Mouse (Mus musculus) stomach, postnatal 0 days (tissue): ENCODE measurements around the gene Tmem242. TPM values are rescaled to one million over a fixed set of nuclear protein-coding genes. Genes with fewer than 3 reads are reported as not detected.

Source experiments
- ATAC-seq: fragments of 200-750 bp; cut with Nextera tagmentation; 2 replicates; pipeline ENCODE4 v1.8.0; 2017; ENCODE audit not compliant: low FRiP score, low TSS enrichment
- DNase-seq: peaks from one replicate; pipeline ENCODE4 v3.0.0-alpha.2; 2016; ENCODE audit warnings: low spot score
- H3K27ac ChIP-seq: fragments of 300-500 bp; sonication (generic); replicated peaks from 2 replicates; pipeline ENCODE4 v1.5.1; 2014; ENCODE audit warnings: mild to moderate bottlenecking, control low read depth
- H3K27me3 ChIP-seq: fragments of 300-500 bp; sonication (generic); 2 replicates; pipeline ENCODE4 v1.6.1; 2014; ENCODE audit warnings: low read length; ENCODE audit not compliant: control insufficient read depth, insufficient read depth
- H3K36me3 ChIP-seq: fragments of 300-500 bp; sonication (generic); 2 replicates; pipeline ENCODE4 v1.6.1; 2014; ENCODE audit warnings: low read length, mixed read lengths; ENCODE audit not compliant: control insufficient read depth, insufficient read depth
- H3K4me1 ChIP-seq: fragments of 300-500 bp; sonication (generic); replicated peaks from 2 replicates; pipeline ENCODE4 v1.6.1; 2014; ENCODE audit warnings: antibody characterized with exemption; ENCODE audit not compliant: control insufficient read depth, insufficient read depth
- H3K4me2 ChIP-seq: fragments of 300-500 bp; sonication (generic); replicated peaks from 2 replicates; pipeline ENCODE4 v1.6.1; 2014; ENCODE audit warnings: low read depth, mild to moderate bottlenecking, control low read depth, moderate library complexity
- H3K4me3 ChIP-seq: fragments of 300-500 bp; sonication (generic); 2 replicates; pipeline ENCODE4 v1.5.1; 2014; ENCODE audit warnings: low read depth, low read length, control low read depth
- H3K9ac ChIP-seq: fragments of 300-500 bp; sonication (generic); 2 replicates; pipeline ENCODE4 v1.6.1; 2014; ENCODE audit warnings: mild to moderate bottlenecking, low read length, control low read depth, mixed read lengths
- H3K9me3 ChIP-seq: fragments of 300-500 bp; sonication (generic); 2 replicates; pipeline ENCODE4 v1.6.1; 2016; ENCODE audit warnings: low read length; ENCODE audit not compliant: control insufficient read depth
- CTCF ChIP-seq: IDR thresholded peaks from 2 replicates; pipeline ENCODE4 v1.5.1; 2016; ENCODE audit warnings: antibody characterized with exemption, low read depth, mild to moderate bottlenecking, moderate library complexity
- EP300 ChIP-seq: optimal IDR thresholded peaks from 2 replicates; pipeline ENCODE3; 2016; ENCODE audit warnings: antibody characterized with exemption
- WGBS: fragments of 180-500 bp; shearing (Covaris S2); extraction: QIAGEN DNeasy Blood & Tissue Kit; methylation state at CpG from one replicate; pipeline ENCODE4 v1.1.7; 2014; 5-methylcytosine and 5-hydroxymethylcytosine counted together
- polyA plus RNA-seq: library from polyadenylated mRNA; unstranded; fragments of >200 nt; fragmentation: Nextera tagmentation; extraction: Ambion mirVana; gene quantifications from 2 replicates; pipeline ENCODE4 v1.2.1, GENCODE M21; 2015

The Tmem242 gene
- polyA plus RNA-seq = 101 TPM in 2 replicates

GRCm38 (mm10) chr17:5440159-5440971 lies at the start of gene Tmem242:
Gene Tmem242, minus strand, starts transcription at chr17:5440259.
- ATAC-seq (peak; percentile 90), DNase-seq (peak; percentile 90)
- peak within 1 kb of the TSS; percentile 62 for H3K4me3 ChIP-seq
- H3K9ac ChIP-seq = peak within 1 kb of the TSS; percentile 69
- WGBS = under 1% methylated on average over 27 of the region's 27 CpGs
- H3K9me3 ChIP-seq = no peaks in the 10 kb centered on the region
- H3K4me1 ChIP-seq = no peaks in the 10 kb centered on the region
- H3K4me2 ChIP-seq = peak within 1 kb of the TSS; percentile 72
- peak within 1 kb of the TSS; percentile 92 for H3K27ac ChIP-seq
- TF ChIP-seq EP300 (no peak), CTCF (peak; percentile 72)
- no peaks in the 10 kb centered on the region for H3K27me3 ChIP-seq
- no peaks in the 10 kb centered on the region; the same call in 1 of the 2 replicates for H3K36me3 ChIP-seq

DNA sequence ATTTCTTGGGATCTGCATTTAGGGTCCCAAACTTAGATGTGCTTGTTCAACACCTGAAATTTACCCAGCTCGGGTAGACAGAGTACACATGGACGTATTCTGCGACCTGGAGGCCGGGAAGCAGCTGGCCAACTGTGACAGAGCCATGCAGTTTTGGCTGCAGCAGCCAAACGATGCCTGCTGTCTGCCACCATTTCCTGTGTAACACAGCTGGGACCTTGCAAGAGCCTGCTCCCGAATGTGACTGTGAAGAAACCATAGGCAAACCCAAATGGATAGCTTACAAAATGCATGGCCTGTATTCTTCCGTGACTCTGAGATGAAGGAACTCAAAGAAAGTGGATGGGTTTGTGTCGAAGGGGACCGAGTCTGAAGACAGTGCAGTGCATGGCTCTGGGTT lies 48.1 kb upstream of the Tmem242 start:
- Histone ChIP-seq H3K4me1 (no peaks in the 10 kb centered on the region), H3K9me3 (no peaks in the 10 kb centered on the region), H3K27ac (no peak overlapping the region), H3K4me3 (no peak overlapping the region), H3K9ac (no peak overlapping the region), H3K27me3 (no peaks in the 10 kb centered on the region), H3K4me2 (peak overlapping the region; percentile 21; the same call in 1 of the 2 replicates), H3K36me3 (no peaks in the 10 kb centered on the region)
- TF ChIP-seq EP300 (no peak), CTCF (no peak)
- no peak for DNase-seq
- no peak for ATAC-seq
- 46% methylated on average over 9 of the region's 9 CpGs for WGBS

- H3K9ac ChIP-seq = no peak overlapping the region
- H3K4me3 ChIP-seq = no peak overlapping the region
- H3K4me2 ChIP-seq = no peak overlapping the region
- H3K9me3 ChIP-seq = no peaks in the 10 kb centered on the region
- TF ChIP-seq EP300 (no peak), CTCF (no peak)
- no peaks in the 10 kb centered on the region for H3K27me3 ChIP-seq
- WGBS = 84% methylated on average over 1 of the region's 1 CpGs
- ATAC-seq = no peak
- no peaks in the 10 kb centered on the region for H3K36me3 ChIP-seq
- H3K4me1 ChIP-seq = no peaks in the 10 kb centered on the region
- no peak for DNase-seq
- no peak overlapping the region for H3K27ac ChIP-seq
Measured at GRCm38 (mm10) chr17:5484663-5485062, 44.6 kb upstream of the Tmem242 start.

DNA sequence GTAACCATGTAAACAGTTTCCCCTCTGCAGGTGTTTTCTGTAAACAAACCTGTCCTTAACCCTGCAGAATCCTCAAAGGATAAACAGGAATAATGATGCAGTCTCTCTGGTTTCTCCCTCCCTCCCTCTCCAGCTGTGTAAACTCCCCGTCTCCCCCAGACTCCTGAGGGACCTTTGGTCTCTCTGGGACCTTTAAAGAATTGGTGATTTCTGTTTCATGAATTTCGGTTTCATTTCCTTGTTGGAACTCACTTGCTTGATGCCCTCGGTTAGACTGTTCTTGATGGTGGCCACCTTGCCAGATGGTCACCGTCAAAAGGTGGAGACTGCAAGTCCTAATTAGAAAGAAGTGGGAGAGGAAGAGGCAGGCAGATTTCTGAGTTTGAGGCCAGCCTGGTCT lies 43.4 kb upstream of the Tmem242 start:
- H3K4me2 ChIP-seq = no peak overlapping the region
- no peak overlapping the region for H3K9ac ChIP-seq
- TF ChIP-seq EP300 (no peak), CTCF (no peak)
- H3K4me3 ChIP-seq = no peak overlapping the region
- H3K27me3 ChIP-seq = no peaks in the 10 kb centered on the region
- DNase-seq = no peak
- ATAC-seq = no peak
- no peak overlapping the region for H3K27ac ChIP-seq
- no peaks in the 10 kb centered on the region for H3K4me1 ChIP-seq
- H3K9me3 ChIP-seq = no peaks in the 10 kb centered on the region
- 35% methylated on average over 4 of the region's 4 CpGs for WGBS
- H3K36me3 ChIP-seq = no peaks in the 10 kb centered on the region

DNA sequence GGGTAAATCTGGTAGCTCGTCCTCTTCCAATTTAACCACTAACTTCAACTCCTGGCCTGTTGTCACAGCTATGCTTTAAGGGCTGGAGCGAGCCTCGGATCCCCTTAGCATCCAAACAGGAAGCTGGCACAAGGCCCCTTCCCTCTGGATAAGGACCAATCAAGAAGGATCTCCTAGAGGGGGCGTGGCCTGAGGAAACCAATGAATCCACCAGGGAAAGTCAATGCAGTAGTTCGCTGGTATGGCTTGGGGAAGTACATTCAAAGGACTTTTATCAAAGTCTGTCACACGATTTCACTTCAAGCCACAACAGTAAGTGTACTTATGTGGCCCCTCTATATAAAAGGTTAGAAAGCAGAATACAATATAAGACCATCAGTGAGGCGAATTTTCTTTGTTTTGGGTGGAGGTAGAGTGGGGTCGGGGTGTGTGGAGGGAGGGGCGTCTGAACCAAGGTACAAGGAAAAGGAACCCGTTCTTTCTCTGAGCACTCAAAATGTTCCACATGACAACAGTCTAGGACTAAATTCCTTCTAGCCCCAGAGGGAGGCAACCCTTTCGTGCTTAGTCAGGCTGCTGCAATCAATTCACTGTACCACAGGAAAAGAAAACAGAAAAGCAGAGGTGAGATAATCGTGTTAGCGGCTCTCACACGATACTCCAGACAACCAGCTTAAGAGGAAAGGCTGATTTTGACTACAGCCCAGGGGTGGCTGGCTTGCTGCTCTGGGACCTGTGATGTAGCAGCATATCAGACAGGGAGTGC lies 36.1 kb upstream of the Tmem242 start:
- TF ChIP-seq EP300 (no peak), CTCF (no peak)
- no peaks in the 10 kb centered on the region for H3K4me1 ChIP-seq
- ATAC-seq (no peak), DNase-seq (no peak)
- H3K4me2 ChIP-seq = no peak overlapping the region
- H3K9me3 ChIP-seq = no peaks in the 10 kb centered on the region
- 61% methylated on average over 14 of the region's 14 CpGs for WGBS
- H3K27me3 ChIP-seq = no peaks in the 10 kb centered on the region
- no peak overlapping the region for H3K9ac ChIP-seq
- H3K27ac ChIP-seq = no peak overlapping the region
- H3K36me3 ChIP-seq = no peaks in the 10 kb centered on the region
- H3K4me3 ChIP-seq = no peak overlapping the region

DNA sequence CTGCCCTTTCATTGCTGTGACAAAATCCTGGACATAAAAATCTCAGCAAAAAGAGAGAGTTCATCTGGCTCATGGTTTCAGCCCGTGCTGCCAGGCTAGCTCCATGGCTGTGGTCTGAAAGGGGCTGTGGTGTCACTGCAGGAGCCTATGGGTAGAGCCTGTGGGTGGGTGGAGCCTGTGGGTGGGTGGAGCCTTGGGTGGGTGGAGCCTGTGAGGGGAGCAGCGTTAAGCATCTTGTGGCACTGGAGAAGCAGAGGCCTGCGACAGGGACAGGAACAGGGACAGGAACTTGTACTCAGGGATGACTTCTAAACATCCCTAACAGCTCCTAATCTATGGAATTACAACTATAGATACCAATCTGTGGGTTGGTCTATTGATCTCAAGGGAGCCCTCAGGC lies 32.2 kb upstream of the Tmem242 start:
- WGBS = 50% methylated on average over 3 of the region's 3 CpGs
- TF ChIP-seq CTCF (no peak), EP300 (no peak)
- DNase-seq (no peak), ATAC-seq (no peak)
- no peak overlapping the region for H3K9ac ChIP-seq
- H3K27me3 ChIP-seq = no peaks in the 10 kb centered on the region
- no peak overlapping the region for H3K27ac ChIP-seq
- no peaks in the 10 kb centered on the region for H3K9me3 ChIP-seq
- H3K4me3 ChIP-seq = no peak overlapping the region
- H3K4me2 ChIP-seq = no peak overlapping the region
- H3K36me3 ChIP-seq = no peaks in the 10 kb centered on the region
- H3K4me1 ChIP-seq = no peaks in the 10 kb centered on the region
